16 mouse cellular contexts compared by ENCODE assay signal in genomic region chr11:31857479-31857878, GRCm38 (mm10).
"Had no signal": no experiment of that assay in that cellular context is flagged by ENCODE, and none has a peak within 500 bp of the region (broad histone marks: within the 10 kb centered on the region; RNA-seq: fewer than 3 reads in every experiment).

No protein-coding gene starts in this region.

- DNase-seq: lung, adult 18-20 months; lung, embryonic 14.5 days; lung, postnatal 10 days; lung, postnatal 4 days; midbrain, embryonic 14.5 days; retina, postnatal 1 day; right cerebral cortex, adult 18-20 months; right cerebral cortex, postnatal 25 days; right cerebral cortex, postnatal 4 days; spleen, adult 18-20 months; thymus, postnatal 14 days; thymus, postnatal 36 days had no signal

- H3K27ac ChIP-seq: liver, embryonic 14.5 days; midbrain, embryonic 10.5 days; midbrain, embryonic 12.5 days; neural tube, embryonic 12.5 days had no signal

- H3K9ac ChIP-seq: liver, embryonic 14.5 days; lung, embryonic 14.5 days; midbrain, embryonic 12.5 days; neural tube, embryonic 12.5 days had no signal

- H3K36me3 ChIP-seq: midbrain, embryonic 10.5 days; midbrain, embryonic 12.5 days; neural tube, embryonic 12.5 days had no signal

- H3K4me1 ChIP-seq: midbrain, embryonic 10.5 days; neural tube, embryonic 12.5 days had no signal

- H3K4me2 ChIP-seq: lung, embryonic 14.5 days; midbrain, embryonic 12.5 days; neural tube, embryonic 12.5 days had no signal

- H3K4me3 ChIP-seq: midbrain, embryonic 10.5 days; midbrain, embryonic 12.5 days; neural tube, embryonic 12.5 days had no signal

- H3K27me3 ChIP-seq: midbrain, embryonic 12.5 days; neural tube, embryonic 12.5 days had no signal

- H3K9me3 ChIP-seq: midbrain, embryonic 10.5 days; midbrain, embryonic 12.5 days; neural tube, embryonic 12.5 days had no signal
